Mouse (Mus musculus) limb, embryonic 14.5 days (tissue): ENCODE measurements around the gene Tbc1d10a. TPM values are rescaled to one million over a fixed set of nuclear protein-coding genes. Genes with fewer than 3 reads are reported as not detected.

Experiments used
- ATAC-seq: fragments of 200-750 bp; cut with Nextera tagmentation; 2 replicates; pipeline ENCODE4 v1.8.0; 2017; ENCODE audit warnings: low read depth, moderate number of reproducible peaks, moderate TSS enrichment; ENCODE audit not compliant: low FRiP score
- DNase-seq: peaks from one replicate; pipeline ENCODE4 v3.0.0-alpha.2; 2015; ENCODE audit warnings: low spot score
- H3K27ac ChIP-seq: fragments of 300-500 bp; sonication (generic); replicated peaks from 2 replicates; pipeline ENCODE4 v1.5.1; 2014; ENCODE audit warnings: low read depth, mild to moderate bottlenecking, low read length, moderate library complexity, mixed read lengths
- H3K27me3 ChIP-seq: fragments of 300-500 bp; sonication (generic); 2 replicates; pipeline ENCODE4 v1.6.1; 2014; ENCODE audit warnings: low read length, mixed read lengths; ENCODE audit not compliant: control insufficient read depth, insufficient read depth
- H3K36me3 ChIP-seq: fragments of 300-500 bp; sonication (generic); 2 replicates; pipeline ENCODE4 v1.6.1; 2014; ENCODE audit warnings: mild to moderate bottlenecking, low read length, moderate library complexity, mixed read lengths; ENCODE audit not compliant: control insufficient read depth, insufficient read depth
- H3K4me1 ChIP-seq: fragments of 300-500 bp; sonication (generic); 2 replicates; pipeline ENCODE4 v1.6.1; 2014; ENCODE audit warnings: antibody characterized with exemption, low read length, mixed read lengths; ENCODE audit not compliant: control insufficient read depth, insufficient read depth
- H3K4me2 ChIP-seq: fragments of 300-500 bp; sonication (generic); replicated peaks from 2 replicates; pipeline ENCODE4 v1.6.1; 2014; ENCODE audit warnings: low read depth, mild to moderate bottlenecking, low read length, moderate library complexity; ENCODE audit not compliant: severe bottlenecking
- H3K4me3 ChIP-seq: fragments of 300-500 bp; sonication (generic); replicated peaks from 2 replicates; pipeline ENCODE4 v1.5.1; 2014; ENCODE audit warnings: low read length
- H3K9ac ChIP-seq: fragments of 300-500 bp; sonication (generic); 2 replicates; pipeline ENCODE4 v1.6.1; 2014; ENCODE audit warnings: mild to moderate bottlenecking, low read depth, low read length, moderate library complexity; ENCODE audit not compliant: severe bottlenecking
- H3K9me3 ChIP-seq: fragments of 300-500 bp; sonication (generic); 2 replicates; pipeline ENCODE4 v1.6.1; 2016; ENCODE audit warnings: low read length; ENCODE audit not compliant: control insufficient read depth
- POLR2A ChIP-seq: fragments of 200-500 bp; IDR thresholded peaks from 2 replicates; pipeline ENCODE4 v1.8.0; 2012; ENCODE audit warnings: inconsistent platforms, mild to moderate bottlenecking, moderate library complexity, borderline replicate concordance; ENCODE audit not compliant: insufficient read depth, insufficient read length; ENCODE audit errors: extremely low read depth
- WGBS: fragments of 180-500 bp; shearing (Covaris S2); extraction: QIAGEN DNeasy Blood & Tissue Kit; methylation state at CpG from one replicate; pipeline ENCODE4 v1.1.7; 2014; 5-methylcytosine and 5-hydroxymethylcytosine counted together
- polyA plus RNA-seq, 2 experiments: library from polyadenylated mRNA; depleted of rRNA in 1 of 2; stranded (reverse) in 1 of 2; unstranded in 1 of 2; fragments of >200 nt; fragmentation: Nextera tagmentation in 1 of 2; extraction: Ambion mirVana in 1 of 2; gene quantifications; 2 replicates each; pipeline versions ENCODE4 v1.2.1 to v1.2.3; 2012 to 2014

The Tbc1d10a gene
- polyA plus RNA-seq, 2 experiments: 38.8 to 66.3 TPM

GRCm38 (mm10) chr11:4166467-4167090 is 20.0 kb upstream of the Tbc1d10a start:
- no peak for TF ChIP-seq POLR2A
- Histone ChIP-seq H3K27ac (no peak overlapping the region), H3K9ac (no peak overlapping the region), H3K9me3 (no peaks in the 10 kb centered on the region), H3K27me3 (no peaks in the 10 kb centered on the region), H3K4me2 (no peak overlapping the region), H3K4me1 (peaks cover 6% of the 10 kb centered on the region; the same call in 1 of the 2 replicates), H3K4me3 (no peak overlapping the region), H3K36me3 (peaks cover 99% of the 10 kb centered on the region)
- no peak for DNase-seq
- no peak for ATAC-seq
- 85% methylated on average over 7 of the region's 7 CpGs for WGBS

- Histone ChIP-seq H3K36me3 (peaks cover 100% of the 10 kb centered on the region), H3K9me3 (no peaks in the 10 kb centered on the region), H3K27me3 (no peaks in the 10 kb centered on the region), H3K27ac (no peak overlapping the region), H3K4me3 (no peak overlapping the region), H3K4me2 (no peak overlapping the region), H3K4me1 (no peaks in the 10 kb centered on the region), H3K9ac (no peak overlapping the region)
- WGBS: 93% methylated on average over 5 of the region's 5 CpGs
- ATAC-seq: no peak
- TF ChIP-seq POLR2A: no peak
- DNase-seq: no peak
These were observed 12.0 kb upstream of the Tbc1d10a start for GRCm38 (mm10) chr11:4174586-4174985.

- no peak for ATAC-seq
- WGBS: 69% methylated on average over 4 of the region's 4 CpGs
- no peak overlapping the region for H3K4me3 ChIP-seq
These were observed 8.9 kb upstream of the Tbc1d10a start for GRCm38 (mm10) chr11:4177716-4178115.

GRCm38 (mm10) chr11:4182061-4182460 is 4.5 kb upstream of the Tbc1d10a start:
- Histone ChIP-seq H3K36me3 (peaks cover 61% of the 10 kb centered on the region), H3K27me3 (no peaks in the 10 kb centered on the region), H3K27ac (no peak overlapping the region), H3K9ac (no peak overlapping the region), H3K4me1 (no peaks in the 10 kb centered on the region), H3K4me3 (no peak overlapping the region), H3K9me3 (no peaks in the 10 kb centered on the region), H3K4me2 (no peak overlapping the region)
- TF ChIP-seq POLR2A: no peak
- ATAC-seq (no peak), DNase-seq (no peak)
- 25% methylated on average over 1 of the region's 1 CpGs for WGBS

More at GRCm38 (mm10) chr11:4177716-4178115, 8.9 kb upstream of the Tbc1d10a start:
- H3K9ac ChIP-seq: no peak overlapping the region
- H3K4me1 ChIP-seq: no peaks in the 10 kb centered on the region
- DNase-seq: no peak
- no peaks in the 10 kb centered on the region for H3K9me3 ChIP-seq
- H3K27ac ChIP-seq: no peak overlapping the region
- no peak overlapping the region for H3K4me2 ChIP-seq
- no peak for TF ChIP-seq POLR2A
- no peaks in the 10 kb centered on the region for H3K27me3 ChIP-seq
- peaks cover 99% of the 10 kb centered on the region for H3K36me3 ChIP-seq

GRCm38 (mm10) chr11:4183511-4183910 is 3.1 kb upstream of the Tbc1d10a start:
- Histone ChIP-seq H3K27ac (no peak overlapping the region), H3K36me3 (peaks cover 46% of the 10 kb centered on the region), H3K9ac (no peak overlapping the region), H3K4me3 (no peak overlapping the region), H3K4me2 (no peak overlapping the region), H3K4me1 (peaks cover 12% of the 10 kb centered on the region), H3K27me3 (no peaks in the 10 kb centered on the region), H3K9me3 (no peaks in the 10 kb centered on the region)
- ATAC-seq (no peak), DNase-seq (no peak)
- no peak for TF ChIP-seq POLR2A
